Mouse (Mus musculus): ENCODE measurements around the gene 2900026A02Rik. TPM values are rescaled to one million over a fixed set of nuclear protein-coding genes. Genes with fewer than 3 reads are reported as not detected.

2900026A02Rik gene
- polyA plus RNA-seq, 1 experiment from 2014 or later = 2.9 TPM

- no peak overlapping the region for H3K27ac ChIP-seq (replicated peaks)
- H3K27me3 ChIP-seq = no peaks in the 10 kb centered on the region
- H3K4me3 ChIP-seq = no peak overlapping the region
- H3K9me3 ChIP-seq = no peaks in the 10 kb centered on the region
- no peak for ATAC-seq (ENCODE audit: low FRiP score, low read depth)
- no peaks in the 10 kb centered on the region for H3K36me3 ChIP-seq
- no peak overlapping the region for H3K9ac ChIP-seq (replicated peaks)
- 73% methylated on average over 4 of the region's 4 CpGs for WGBS
- H3K4me1 ChIP-seq = peaks cover 22% of the 10 kb centered on the region
- H3K4me2 ChIP-seq (replicated peaks) = no peak overlapping the region
Measured at GRCm38 (mm10) chr5:113128426-113128825, 92.6 kb downstream of the 2900026A02Rik start.

GRCm38 (mm10) chr5:113126476-113126875, 94.6 kb downstream of the 2900026A02Rik start:
- H3K27ac ChIP-seq (replicated peaks) = no peak overlapping the region
- H3K4me3 ChIP-seq = no peak overlapping the region
- WGBS = 95% methylated on average over 12 of the region's 12 CpGs
- no peak overlapping the region for H3K4me2 ChIP-seq (replicated peaks)
- ATAC-seq (ENCODE audit: low FRiP score, low read depth) = no peak
- H3K36me3 ChIP-seq = no peaks in the 10 kb centered on the region
- H3K27me3 ChIP-seq = no peaks in the 10 kb centered on the region
- peaks cover 16% of the 10 kb centered on the region for H3K4me1 ChIP-seq
- no peaks in the 10 kb centered on the region for H3K9me3 ChIP-seq
- no peak overlapping the region for H3K9ac ChIP-seq (replicated peaks)

- 84% methylated on average over 10 of the region's 10 CpGs for WGBS
- Histone ChIP-seq H3K27me3 (no peaks in the 10 kb centered on the region), H3K27ac (replicated peaks) (no peak overlapping the region), H3K36me3 (no peaks in the 10 kb centered on the region), H3K9ac (replicated peaks) (no peak overlapping the region), H3K4me3 (no peak overlapping the region), H3K4me2 (replicated peaks) (no peak overlapping the region), H3K4me1 (peaks cover 35% of the 10 kb centered on the region), H3K9me3 (no peaks in the 10 kb centered on the region)
- ATAC-seq (ENCODE audit: low FRiP score, low read depth) = no peak
Measured at GRCm38 (mm10) chr5:113123693-113124092, 97.3 kb downstream of the 2900026A02Rik start.

- H3K4me2 ChIP-seq (replicated peaks) = no peak overlapping the region
- no peak overlapping the region for H3K27ac ChIP-seq (replicated peaks)
- H3K4me1 ChIP-seq = peaks cover 35% of the 10 kb centered on the region
- WGBS = 52% methylated on average over 12 of the region's 12 CpGs
- H3K9ac ChIP-seq (replicated peaks) = no peak overlapping the region
- no peak overlapping the region for H3K4me3 ChIP-seq
- H3K9me3 ChIP-seq = no peaks in the 10 kb centered on the region
- H3K36me3 ChIP-seq = no peaks in the 10 kb centered on the region
- ATAC-seq (ENCODE audit: low FRiP score, low read depth) = no peak
- H3K27me3 ChIP-seq = no peaks in the 10 kb centered on the region
Measured at GRCm38 (mm10) chr5:113122326-113123054, 98.5 kb downstream of the 2900026A02Rik start.

GRCm38 (mm10) chr5:113121591-113121875, 99.5 kb downstream of the 2900026A02Rik start:
- Histone ChIP-seq H3K4me1 (peaks cover 37% of the 10 kb centered on the region), H3K4me2 (replicated peaks) (no peak overlapping the region), H3K36me3 (no peaks in the 10 kb centered on the region), H3K9ac (replicated peaks) (no peak overlapping the region), H3K4me3 (no peak overlapping the region), H3K27ac (replicated peaks) (no peak overlapping the region), H3K27me3 (no peaks in the 10 kb centered on the region), H3K9me3 (no peaks in the 10 kb centered on the region)
- no peak for ATAC-seq (ENCODE audit: low FRiP score, low read depth)
- 72% methylated on average over 6 of the region's 6 CpGs for WGBS

GRCm38 (mm10) chr5:113120741-113121590, 100.1 kb downstream of the 2900026A02Rik start:
- Histone ChIP-seq H3K9ac (replicated peaks) (no peak overlapping the region), H3K36me3 (no peaks in the 10 kb centered on the region), H3K4me2 (replicated peaks) (no peak overlapping the region), H3K4me1 (peaks cover 37% of the 10 kb centered on the region), H3K27me3 (no peaks in the 10 kb centered on the region), H3K4me3 (no peak overlapping the region), H3K9me3 (no peaks in the 10 kb centered on the region), H3K27ac (replicated peaks) (no peak overlapping the region)
- WGBS = 50% methylated on average over 15 of the region's 15 CpGs
- ATAC-seq (ENCODE audit: low FRiP score, low read depth) = no peak

GRCm38 (mm10) chr5:113119861-113120465, 101.1 kb downstream of the 2900026A02Rik start:
- no peak overlapping the region for H3K4me2 ChIP-seq (replicated peaks)
- ATAC-seq (ENCODE audit: low FRiP score, low read depth) = no peak
- no peak overlapping the region for H3K4me3 ChIP-seq
- no peaks in the 10 kb centered on the region for H3K27me3 ChIP-seq
- no peaks in the 10 kb centered on the region for H3K9me3 ChIP-seq
- 60% methylated on average over 13 of the region's 13 CpGs for WGBS
- H3K9ac ChIP-seq (replicated peaks) = no peak overlapping the region
- H3K4me1 ChIP-seq = peaks cover 37% of the 10 kb centered on the region
- no peak overlapping the region for H3K27ac ChIP-seq (replicated peaks)
- no peaks in the 10 kb centered on the region for H3K36me3 ChIP-seq

- no peaks in the 10 kb centered on the region for H3K9me3 ChIP-seq
- no peaks in the 10 kb centered on the region for H3K27me3 ChIP-seq
- H3K4me1 ChIP-seq = peaks cover 41% of the 10 kb centered on the region
- no peaks in the 10 kb centered on the region for H3K36me3 ChIP-seq
- no peak overlapping the region for H3K27ac ChIP-seq (replicated peaks)
- whole genome bisulfite sequencing = 84% methylated on average over 9 of the region's 9 CpGs
- no peak overlapping the region for H3K9ac ChIP-seq (replicated peaks)
- H3K4me3 ChIP-seq = no peak overlapping the region
- ATAC-seq (ENCODE audit: low FRiP score, low read depth) = no peak
- no peak overlapping the region for H3K4me2 ChIP-seq (replicated peaks)
Measured at GRCm38 (mm10) chr5:113119291-113119690, 101.7 kb downstream of the 2900026A02Rik start.

GRCm38 (mm10) chr5:113118695-113119094, 102.3 kb downstream of the 2900026A02Rik start:
- no peaks in the 10 kb centered on the region for H3K9me3 ChIP-seq
- no peak overlapping the region for H3K4me3 ChIP-seq
- H3K9ac ChIP-seq (replicated peaks) = no peak overlapping the region
- H3K27me3 ChIP-seq = no peaks in the 10 kb centered on the region
- no peak overlapping the region for H3K4me2 ChIP-seq (replicated peaks)
- no peak overlapping the region for H3K27ac ChIP-seq (replicated peaks)
- 54% methylated on average over 6 of the region's 6 CpGs for WGBS
- no peak for ATAC-seq (ENCODE audit: low FRiP score, low read depth)
- H3K36me3 ChIP-seq = no peaks in the 10 kb centered on the region
- H3K4me1 ChIP-seq = peaks cover 46% of the 10 kb centered on the region

- Histone ChIP-seq H3K27me3 (no peaks in the 10 kb centered on the region), H3K9ac (replicated peaks) (no peak overlapping the region), H3K4me2 (replicated peaks) (no peak overlapping the region), H3K9me3 (no peaks in the 10 kb centered on the region), H3K4me1 (peaks cover 43% of the 10 kb centered on the region), H3K4me3 (no peak overlapping the region), H3K27ac (replicated peaks) (no peak overlapping the region), H3K36me3 (no peaks in the 10 kb centered on the region)
- ATAC-seq (ENCODE audit: low FRiP score, low read depth) = no peak
- WGBS = 84% methylated on average over 5 of the region's 5 CpGs
Measured at GRCm38 (mm10) chr5:113117361-113117760, 103.7 kb downstream of the 2900026A02Rik start.

- WGBS = 71% methylated on average over 10 of the region's 10 CpGs
- no peak for ATAC-seq (ENCODE audit: low FRiP score, low read depth)
- Histone ChIP-seq H3K4me2 (replicated peaks) (no peak overlapping the region), H3K27me3 (no peaks in the 10 kb centered on the region), H3K4me1 (peaks cover 32% of the 10 kb centered on the region), H3K9me3 (no peaks in the 10 kb centered on the region), H3K4me3 (no peak overlapping the region), H3K36me3 (no peaks in the 10 kb centered on the region), H3K27ac (replicated peaks) (no peak overlapping the region), H3K9ac (replicated peaks) (no peak overlapping the region)
Measured at GRCm38 (mm10) chr5:113115896-113116295, 105.1 kb downstream of the 2900026A02Rik start.

All from midbrain, embryonic 12.5 days (tissue).